Mouse (Mus musculus) forebrain, postnatal 0 days (tissue): Measurements from ENCODE around the gene Tox3. TPM values are rescaled to one million over a fixed set of nuclear protein-coding genes. Genes with fewer than 3 reads are reported as not detected.

Experiments used
- ATAC-seq: fragments of 200-750 bp; cut with Nextera tagmentation; 2 replicates; pipeline ENCODE4 v1.8.0; 2017; ENCODE audit warnings: mild to moderate bottlenecking, moderate library complexity
- DNase-seq: peaks from one replicate; pipeline ENCODE4 v3.0.0-alpha.2; 2015
- H3K27ac ChIP-seq: fragments of 300-500 bp; sonication (generic); 2 replicates; pipeline ENCODE4 v1.5.1; 2014; ENCODE audit warnings: low read depth, mild to moderate bottlenecking, antibody characterized with exemption, low read length, moderate library complexity, mixed read lengths
- H3K27me3 ChIP-seq: fragments of 300-500 bp; sonication (generic); 2 replicates; pipeline ENCODE4 v1.6.1; 2014; ENCODE audit warnings: mild to moderate bottlenecking, low read length, mixed read lengths; ENCODE audit not compliant: insufficient read depth
- H3K36me3 ChIP-seq: fragments of 300-500 bp; sonication (generic); 2 replicates; pipeline ENCODE4 v1.6.1; 2014; ENCODE audit warnings: mild to moderate bottlenecking, moderate library complexity; ENCODE audit not compliant: insufficient read depth
- H3K4me1 ChIP-seq: fragments of 300-500 bp; sonication (generic); 2 replicates; pipeline ENCODE4 v1.6.1; 2014; ENCODE audit warnings: antibody characterized with exemption; ENCODE audit not compliant: insufficient read depth
- H3K4me2 ChIP-seq: fragments of 300-500 bp; sonication (generic); 2 replicates; pipeline ENCODE4 v1.6.1; 2014; ENCODE audit warnings: low read depth, mild to moderate bottlenecking, moderate library complexity
- H3K4me3 ChIP-seq: fragments of 300-500 bp; sonication (generic); 2 replicates; pipeline ENCODE4 v1.5.1; 2014; ENCODE audit warnings: low read depth, low read length, mixed read lengths
- H3K9ac ChIP-seq: fragments of 300-500 bp; sonication (generic); 2 replicates; pipeline ENCODE4 v1.6.1; 2014; ENCODE audit warnings: mild to moderate bottlenecking
- H3K9me3 ChIP-seq: fragments of 300-500 bp; sonication (generic); 2 replicates; pipeline ENCODE4 v1.6.1; 2016; ENCODE audit warnings: low read length
- CTCF ChIP-seq: sonication (generic); IDR thresholded peaks from 2 replicates; pipeline ENCODE4 v1.5.1; 2016; ENCODE audit warnings: antibody characterized with exemption, control low read depth, low read depth
- WGBS: fragments of 180-500 bp; shearing (Covaris S2); extraction: QIAGEN DNeasy Blood & Tissue Kit; methylation state at CpG from one replicate; pipeline ENCODE4 v1.1.7; 2014; 5-methylcytosine and 5-hydroxymethylcytosine counted together
- polyA plus RNA-seq: library from polyadenylated mRNA; unstranded; fragments of >200 nt; fragmentation: Nextera tagmentation; extraction: Ambion mirVana; gene quantifications from 2 replicates; pipeline ENCODE4 v1.2.1, GENCODE M21; 2015
- total RNA-seq: library from RNA; depleted of rRNA; stranded (reverse); fragments of >200 nt; gene quantifications from 2 replicates; pipeline ENCODE4 v1.2.3, GENCODE M21; 2014

Tox3 gene
- total and polyA plus RNA-seq, 2 experiments from 2014 or later = 26.5 to 35.6 TPM

GRCm38 (mm10) chr8:90294061-90294460, 54.1 kb downstream of the Tox3 start:
- WGBS = 52% methylated on average over 3 of the region's 3 CpGs

GRCm38 (mm10) chr8:90290811-90291210, 57.3 kb downstream of the Tox3 start:
- Histone ChIP-seq H3K4me1 (no peaks in the 10 kb centered on the region), H3K4me2 (no peak overlapping the region), H3K27ac (no peak overlapping the region), H3K9ac (no peak overlapping the region), H3K4me3 (no peak overlapping the region), H3K36me3 (no peaks in the 10 kb centered on the region), H3K27me3 (no peaks in the 10 kb centered on the region), H3K9me3 (no peaks in the 10 kb centered on the region)
- 86% methylated on average over 6 of the region's 6 CpGs for WGBS
- TF ChIP-seq CTCF = no peak
- no peak for ATAC-seq
- DNase-seq = no peak

More at GRCm38 (mm10) chr8:90294061-90294460, 54.1 kb downstream of the Tox3 start:
- ATAC-seq = no peak
- no peak for TF ChIP-seq CTCF
- no peaks in the 10 kb centered on the region for H3K27me3 ChIP-seq
- H3K4me3 ChIP-seq = no peak overlapping the region
- H3K9me3 ChIP-seq = no peaks in the 10 kb centered on the region
- no peak overlapping the region for H3K4me2 ChIP-seq
- H3K9ac ChIP-seq = no peak overlapping the region
- H3K27ac ChIP-seq = no peak overlapping the region
- H3K36me3 ChIP-seq = no peaks in the 10 kb centered on the region
- no peaks in the 10 kb centered on the region for H3K4me1 ChIP-seq
- peak; percentile 47 for DNase-seq

GRCm38 (mm10) chr8:90276722-90277121, 71.4 kb downstream of the Tox3 start:
- Histone ChIP-seq H3K27me3 (no peaks in the 10 kb centered on the region), H3K4me1 (no peaks in the 10 kb centered on the region), H3K4me2 (no peak overlapping the region), H3K27ac (no peak overlapping the region), H3K4me3 (no peak overlapping the region), H3K9me3 (no peaks in the 10 kb centered on the region), H3K9ac (no peak overlapping the region), H3K36me3 (no peaks in the 10 kb centered on the region)
- ATAC-seq = no peak
- WGBS = 20% methylated on average over 9 of the region's 9 CpGs
- peak; percentile 46 for DNase-seq
- 0 out of 2 replicates have a peak, but pooled peaks have one; percentile 22 for TF ChIP-seq CTCF

DNA sequence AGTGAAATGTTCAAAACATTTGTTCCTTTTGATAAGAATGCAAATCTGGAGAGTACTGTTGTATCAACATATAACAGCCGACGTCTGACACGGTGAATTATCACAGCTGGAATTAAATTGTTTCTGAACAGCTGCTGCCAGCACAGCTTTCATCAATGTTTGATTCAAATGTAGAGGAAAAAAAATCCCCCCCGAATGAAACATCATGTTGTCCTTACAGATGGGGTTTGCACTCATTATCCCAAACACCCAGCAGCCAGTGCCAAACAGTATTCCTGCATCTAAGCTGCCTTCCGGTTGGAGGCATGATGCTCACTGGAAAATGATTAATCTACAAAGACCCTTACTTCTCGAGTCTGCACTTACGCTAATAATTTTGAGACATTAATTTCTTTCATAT, 75.0 kb downstream of the Tox3 start:
- WGBS = 26% methylated on average over 7 of the region's 7 CpGs
- peak; percentile 46 for DNase-seq
- no peak for ATAC-seq
- Histone ChIP-seq H3K9me3 (no peaks in the 10 kb centered on the region), H3K4me1 (no peaks in the 10 kb centered on the region), H3K4me3 (no peak overlapping the region), H3K27ac (no peak overlapping the region), H3K9ac (no peak overlapping the region), H3K4me2 (no peak overlapping the region), H3K27me3 (no peaks in the 10 kb centered on the region), H3K36me3 (0 out of 2 replicates have a peak, but pooled peaks cover 4% of the 10 kb centered on the region)
- TF ChIP-seq CTCF = no peak

- DNase-seq = peak; percentile 37
- Histone ChIP-seq H3K27ac (no peak overlapping the region), H3K4me2 (no peak overlapping the region), H3K27me3 (no peaks in the 10 kb centered on the region), H3K9me3 (no peaks in the 10 kb centered on the region), H3K4me3 (no peak overlapping the region), H3K36me3 (0 out of 2 replicates have a peak, but pooled peaks cover 4% of the 10 kb centered on the region), H3K4me1 (no peaks in the 10 kb centered on the region), H3K9ac (no peak overlapping the region)
- TF ChIP-seq CTCF = no peak
- ATAC-seq = no peak
- WGBS = 34% methylated on average over 10 of the region's 10 CpGs
Measured at GRCm38 (mm10) chr8:90271920-90272319, 76.2 kb downstream of the Tox3 start.

- no peaks in the 10 kb centered on the region for H3K9me3 ChIP-seq
- H3K27ac ChIP-seq = no peak overlapping the region
- H3K9ac ChIP-seq = no peak overlapping the region
- DNase-seq (no peak), ATAC-seq (no peak)
- H3K27me3 ChIP-seq = no peaks in the 10 kb centered on the region
- 33% methylated on average over 12 of the region's 12 CpGs for WGBS
- no peak for TF ChIP-seq CTCF
- H3K4me3 ChIP-seq = no peak overlapping the region
- H3K36me3 ChIP-seq = 0 out of 2 replicates have a peak, but pooled peaks cover 4% of the 10 kb centered on the region
- H3K4me1 ChIP-seq = no peaks in the 10 kb centered on the region
- H3K4me2 ChIP-seq = no peak overlapping the region
Measured at GRCm38 (mm10) chr8:90267698-90268256, 80.4 kb downstream of the Tox3 start.

GRCm38 (mm10) chr8:90266986-90267385, 81.2 kb downstream of the Tox3 start:
- Histone ChIP-seq H3K4me2 (no peak overlapping the region), H3K9me3 (no peaks in the 10 kb centered on the region), H3K4me3 (no peak overlapping the region), H3K27me3 (no peaks in the 10 kb centered on the region), H3K9ac (no peak overlapping the region), H3K27ac (no peak overlapping the region), H3K36me3 (0 out of 2 replicates have a peak, but pooled peaks cover 4% of the 10 kb centered on the region), H3K4me1 (no peaks in the 10 kb centered on the region)
- no peak for TF ChIP-seq CTCF
- WGBS = 50% methylated on average over 3 of the region's 3 CpGs
- no peak for ATAC-seq
- no peak for DNase-seq
